Mouse (Mus musculus): ENCODE data around the gene Frrs1l.

The Frrs1l gene

GRCm38 (mm10) chr4:56912382-56913001, 77.7 kb downstream of the Frrs1l start:
- DNase-seq: no peak

GRCm38 (mm10) chr4:56909568-56909967, 80.6 kb downstream of the Frrs1l start:
- DNase-seq: no peak

GRCm38 (mm10) chr4:56907671-56908070, 82.5 kb downstream of the Frrs1l start:
- no peak for DNase-seq
